Mouse (Mus musculus): ENCODE measurements around the gene Cfap73. TPM values are rescaled to one million over a fixed set of nuclear protein-coding genes. Genes with fewer than 3 reads are reported as not detected.

Gene Cfap73
- polyA plus RNA-seq, 1 experiment from 2014 or later: 1.0 TPM

DNA sequence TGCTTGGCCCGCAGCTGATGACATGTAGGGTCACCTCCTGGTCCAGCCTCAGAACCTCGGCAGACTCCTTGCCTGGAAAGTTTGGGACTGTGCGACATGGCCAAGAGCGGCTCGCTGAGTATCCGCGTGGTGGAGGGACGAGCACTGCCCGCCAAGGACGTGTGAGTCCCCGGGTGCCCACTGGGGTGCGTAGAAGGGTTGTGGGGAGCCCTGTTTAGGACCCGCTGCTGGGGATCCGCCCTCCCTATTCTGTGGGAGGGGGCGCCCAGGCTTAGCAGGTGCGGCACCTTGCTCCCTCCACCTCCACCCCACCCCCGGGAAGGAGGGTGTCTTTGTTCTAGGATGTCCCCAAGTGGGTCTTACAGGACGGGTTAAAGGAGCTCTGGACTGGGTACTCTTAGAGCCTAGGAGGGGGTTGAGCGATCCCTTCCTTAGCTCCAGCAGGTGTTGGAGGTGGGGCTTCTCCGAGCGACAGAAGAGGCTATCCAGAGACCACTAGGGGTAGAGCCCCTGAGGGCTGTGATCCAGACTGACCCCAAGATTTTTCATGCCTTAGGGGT lies 15.4 kb upstream of the Cfap73 start:
- ATAC-seq (ENCODE audit: low read depth) (peak; percentile 26; the same call in 1 of the 2 replicates), DNase-seq (ENCODE audit: low spot score) (no peak)
- peak overlapping the region; percentile 25 for H3K4me3 ChIP-seq (ENCODE audit: low read depth, low read length)

DNA sequence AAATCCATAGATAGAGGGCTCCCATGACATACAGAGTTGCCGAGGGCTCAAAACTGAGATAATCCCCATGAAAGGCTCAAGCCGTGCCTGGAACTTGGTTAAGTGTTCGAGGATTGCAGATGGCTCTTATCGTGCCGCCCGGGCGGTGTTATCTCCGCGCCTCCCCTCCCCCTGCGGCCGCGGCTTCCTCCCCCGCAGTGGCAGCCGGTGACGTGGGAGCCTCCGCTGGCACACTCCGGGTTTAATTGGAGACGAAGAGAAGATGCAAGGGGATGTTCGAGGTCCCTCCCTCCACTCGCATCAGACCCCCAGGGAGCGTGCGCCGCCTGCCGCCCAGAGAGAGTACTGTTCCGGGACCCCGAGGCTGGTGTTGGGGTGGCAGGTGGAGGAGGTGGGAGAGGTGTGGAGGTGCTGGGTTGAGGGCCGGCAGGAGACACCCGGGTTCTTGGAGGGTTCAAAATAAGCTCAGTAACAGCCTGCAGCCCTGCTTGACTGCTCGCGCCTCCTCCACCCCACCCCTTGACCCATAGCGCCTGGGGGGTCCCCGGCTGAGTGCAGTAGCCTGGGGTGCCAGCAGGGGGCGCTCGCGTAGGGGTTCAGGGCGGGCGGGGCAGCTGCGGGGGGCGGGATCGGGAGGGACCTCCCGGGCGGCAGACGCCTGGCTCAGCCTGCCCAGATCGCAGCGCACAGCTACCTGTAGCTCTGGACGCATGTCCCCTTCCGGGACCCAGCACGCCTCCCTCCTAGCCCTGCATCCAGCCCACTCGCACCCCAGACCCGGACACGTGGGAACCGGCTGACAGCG lies 14.7 kb upstream of the Cfap73 start, which contains the start of gene Rasal1:
Gene Rasal1, plus strand, starts transcription at position 244 of the 805 bp plus-strand sequence.
- H3K9ac ChIP-seq (ENCODE audit: low read depth, low read length): peak within 1 kb of the TSS; percentile 30; the same call in 1 of the 2 replicates
- under 1% methylated on average over 38 of the region's 53 CpGs for WGBS
- peak within 1 kb of the TSS; percentile 25 for H3K4me3 ChIP-seq (ENCODE audit: low read depth, low read length)
- H3K27me3 ChIP-seq (replicated peaks; ENCODE audit: control insufficient read depth, insufficient read depth, low read length): peaks cover 49% of the 10 kb centered on the region
- DNase-seq (ENCODE audit: low spot score): no peak
- no peaks in the 10 kb centered on the region for H3K4me1 ChIP-seq (ENCODE audit: control insufficient read depth, insufficient read depth, low read length)
- peak; percentile 62; the same call in 1 of the 2 replicates for ATAC-seq (ENCODE audit: low read depth)
- H3K36me3 ChIP-seq (ENCODE audit: control insufficient read depth, insufficient read depth, low read length): no peaks in the 10 kb centered on the region
- peak within 1 kb of the TSS; percentile 50 for H3K4me2 ChIP-seq (ENCODE audit: low read depth, low read length)
- no peaks in the 10 kb centered on the region for H3K9me3 ChIP-seq (ENCODE audit: control insufficient read depth, low read length)
- no peak within 1 kb of the TSS for H3K27ac ChIP-seq (replicated peaks; ENCODE audit: low read depth, low read length)

More for the DNA sequence above, 15.4 kb upstream of the Cfap73 start:
- Histone ChIP-seq H3K27me3 (replicated peaks; ENCODE audit: control insufficient read depth, insufficient read depth, low read length) (peaks cover 49% of the 10 kb centered on the region), H3K27ac (replicated peaks; ENCODE audit: low read depth, low read length) (no peak overlapping the region), H3K9me3 (ENCODE audit: control insufficient read depth, low read length) (no peaks in the 10 kb centered on the region), H3K4me2 (ENCODE audit: low read depth, low read length) (peak overlapping the region; percentile 50), H3K9ac (ENCODE audit: low read depth, low read length) (no peak overlapping the region), H3K36me3 (ENCODE audit: control insufficient read depth, insufficient read depth, low read length) (no peaks in the 10 kb centered on the region), H3K4me1 (ENCODE audit: control insufficient read depth, insufficient read depth, low read length) (no peaks in the 10 kb centered on the region)
- 2% methylated on average over 14 of the region's 21 CpGs for WGBS

DNA sequence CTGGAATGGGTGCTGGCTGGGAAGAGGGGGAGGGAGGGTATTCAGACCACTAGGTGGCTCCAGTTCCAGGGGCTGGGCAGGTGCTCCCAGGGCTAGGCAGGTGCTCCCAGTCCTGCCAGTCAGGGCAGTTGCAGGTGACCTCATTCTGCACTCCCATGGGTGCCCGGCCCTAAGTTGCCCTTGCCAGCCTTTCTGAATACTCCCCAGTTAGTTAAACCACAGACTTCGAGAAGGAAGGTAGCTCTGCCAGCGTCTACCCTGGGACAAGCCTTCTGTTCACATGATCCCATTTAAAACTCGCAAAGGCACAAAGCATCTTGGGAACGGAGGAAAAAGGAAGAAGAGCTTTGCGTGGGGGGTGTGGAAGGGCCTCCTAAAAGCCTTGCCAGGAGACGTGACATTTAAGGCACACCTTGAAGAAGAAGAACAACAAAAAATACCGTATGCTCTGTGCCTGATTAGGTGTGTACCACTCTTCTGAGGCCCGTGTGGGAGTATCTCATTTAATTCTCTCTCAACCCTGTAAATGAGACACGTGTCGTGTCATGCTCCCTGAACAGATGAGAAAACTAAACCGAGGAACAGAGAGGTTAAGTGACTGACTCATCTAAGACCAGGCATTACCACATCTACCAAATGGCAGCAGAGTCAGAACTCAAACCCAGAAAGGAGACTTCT lies 13.9 kb upstream of the Cfap73 start:
- Histone ChIP-seq H3K4me2 (ENCODE audit: low read depth, low read length) (no peak overlapping the region), H3K36me3 (ENCODE audit: control insufficient read depth, insufficient read depth, low read length) (no peaks in the 10 kb centered on the region), H3K27ac (replicated peaks; ENCODE audit: low read depth, low read length) (no peak overlapping the region), H3K4me3 (ENCODE audit: low read depth, low read length) (no peak overlapping the region), H3K27me3 (replicated peaks; ENCODE audit: control insufficient read depth, insufficient read depth, low read length) (peaks cover 49% of the 10 kb centered on the region), H3K9ac (ENCODE audit: low read depth, low read length) (no peak overlapping the region), H3K9me3 (ENCODE audit: control insufficient read depth, low read length) (no peaks in the 10 kb centered on the region), H3K4me1 (ENCODE audit: control insufficient read depth, insufficient read depth, low read length) (no peaks in the 10 kb centered on the region)
- ATAC-seq (ENCODE audit: low read depth): no peak
- DNase-seq (ENCODE audit: low spot score): no peak
- 39% methylated on average over 12 of the region's 12 CpGs for WGBS

DNA sequence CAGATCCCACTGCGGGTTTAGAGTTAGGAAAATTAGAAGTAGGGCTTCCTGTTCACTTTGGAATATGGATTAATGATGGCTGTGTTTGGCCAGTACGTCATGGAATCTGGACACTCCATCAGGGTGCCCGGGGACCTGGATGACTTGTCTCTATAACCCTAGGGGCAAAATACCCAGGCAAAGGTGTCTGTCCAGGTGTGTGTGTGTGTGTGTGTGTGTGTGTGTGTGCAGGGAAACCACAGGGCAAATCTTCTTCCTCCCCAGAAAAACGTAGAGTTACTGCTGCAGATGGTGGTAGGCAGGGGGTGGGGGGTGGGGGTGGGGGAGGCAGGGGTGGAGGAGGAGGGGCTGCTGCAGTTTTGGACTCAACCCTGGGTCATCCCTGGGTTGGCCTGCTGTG lies 13.3 kb upstream of the Cfap73 start:
- no peak for ATAC-seq (ENCODE audit: low read depth)
- 68% methylated on average over 4 of the region's 4 CpGs for WGBS
- no peaks in the 10 kb centered on the region for H3K36me3 ChIP-seq (ENCODE audit: control insufficient read depth, insufficient read depth, low read length)
- no peak for DNase-seq (ENCODE audit: low spot score)
- no peak overlapping the region for H3K4me2 ChIP-seq (ENCODE audit: low read depth, low read length)
- no peaks in the 10 kb centered on the region for H3K4me1 ChIP-seq (ENCODE audit: control insufficient read depth, insufficient read depth, low read length)
- H3K4me3 ChIP-seq (ENCODE audit: low read depth, low read length): no peak overlapping the region
- no peak overlapping the region for H3K27ac ChIP-seq (replicated peaks; ENCODE audit: low read depth, low read length)
- no peaks in the 10 kb centered on the region for H3K9me3 ChIP-seq (ENCODE audit: control insufficient read depth, low read length)
- H3K27me3 ChIP-seq (replicated peaks; ENCODE audit: control insufficient read depth, insufficient read depth, low read length): peaks cover 49% of the 10 kb centered on the region
- H3K9ac ChIP-seq (ENCODE audit: low read depth, low read length): no peak overlapping the region

DNA sequence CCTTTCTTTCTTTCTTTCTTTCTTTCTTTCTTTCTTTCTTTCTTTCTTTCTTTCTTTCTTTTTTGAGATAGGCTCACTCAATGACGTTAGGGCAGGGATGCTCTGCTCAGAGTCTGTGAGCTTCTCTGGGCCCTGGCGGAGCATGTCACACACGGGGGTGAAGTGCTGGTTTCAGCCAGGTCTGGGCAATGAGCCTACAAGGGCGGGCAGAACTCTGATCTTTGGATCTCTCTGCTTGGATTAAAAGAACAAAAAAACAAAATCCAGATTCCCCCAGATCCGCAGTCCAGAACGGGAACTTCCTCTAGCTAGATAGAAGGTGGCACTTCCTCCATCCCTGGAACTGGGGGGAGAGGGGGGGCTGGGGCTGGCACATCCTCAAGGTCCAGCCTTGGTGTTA lies 11.8 kb upstream of the Cfap73 start:
- H3K4me1 ChIP-seq (ENCODE audit: control insufficient read depth, insufficient read depth, low read length): no peaks in the 10 kb centered on the region
- 57% methylated on average over 6 of the region's 6 CpGs for WGBS
- peaks cover 41% of the 10 kb centered on the region for H3K27me3 ChIP-seq (replicated peaks; ENCODE audit: control insufficient read depth, insufficient read depth, low read length)
- no peak overlapping the region for H3K9ac ChIP-seq (ENCODE audit: low read depth, low read length)
- H3K4me2 ChIP-seq (ENCODE audit: low read depth, low read length): no peak overlapping the region
- H3K9me3 ChIP-seq (ENCODE audit: control insufficient read depth, low read length): no peaks in the 10 kb centered on the region
- DNase-seq (ENCODE audit: low spot score) (no peak), ATAC-seq (ENCODE audit: low read depth) (no peak)
- no peak overlapping the region for H3K27ac ChIP-seq (replicated peaks; ENCODE audit: low read depth, low read length)
- no peak overlapping the region for H3K4me3 ChIP-seq (ENCODE audit: low read depth, low read length)
- no peaks in the 10 kb centered on the region for H3K36me3 ChIP-seq (ENCODE audit: control insufficient read depth, insufficient read depth, low read length)

- Histone ChIP-seq H3K27me3 (replicated peaks; ENCODE audit: control insufficient read depth, insufficient read depth, low read length) (peaks cover 25% of the 10 kb centered on the region), H3K4me1 (ENCODE audit: control insufficient read depth, insufficient read depth, low read length) (no peaks in the 10 kb centered on the region), H3K27ac (replicated peaks; ENCODE audit: low read depth, low read length) (no peak overlapping the region), H3K4me2 (ENCODE audit: low read depth, low read length) (no peak overlapping the region), H3K36me3 (ENCODE audit: control insufficient read depth, insufficient read depth, low read length) (no peaks in the 10 kb centered on the region), H3K9me3 (ENCODE audit: control insufficient read depth, low read length) (no peaks in the 10 kb centered on the region), H3K9ac (ENCODE audit: low read depth, low read length) (no peak overlapping the region), H3K4me3 (ENCODE audit: low read depth, low read length) (no peak overlapping the region)
- ATAC-seq (ENCODE audit: low read depth): no peak
- WGBS: 83% methylated on average over 3 of the region's 3 CpGs
- DNase-seq (ENCODE audit: low spot score): no peak
Measured at GRCm38 (mm10) chr5:120644227-120644626, 10.2 kb upstream of the Cfap73 start.

- Histone ChIP-seq H3K4me2 (ENCODE audit: low read depth, low read length) (no peak overlapping the region), H3K4me1 (ENCODE audit: control insufficient read depth, insufficient read depth, low read length) (no peaks in the 10 kb centered on the region), H3K36me3 (ENCODE audit: control insufficient read depth, insufficient read depth, low read length) (no peaks in the 10 kb centered on the region), H3K9ac (ENCODE audit: low read depth, low read length) (no peak overlapping the region), H3K4me3 (ENCODE audit: low read depth, low read length) (no peak overlapping the region), H3K27ac (replicated peaks; ENCODE audit: low read depth, low read length) (no peak overlapping the region), H3K27me3 (replicated peaks; ENCODE audit: control insufficient read depth, insufficient read depth, low read length) (peaks cover 18% of the 10 kb centered on the region), H3K9me3 (ENCODE audit: control insufficient read depth, low read length) (no peaks in the 10 kb centered on the region)
- no peak for ATAC-seq (ENCODE audit: low read depth)
- DNase-seq (ENCODE audit: low spot score): no peak
- 69% methylated on average over 14 of the region's 14 CpGs for WGBS
Measured at GRCm38 (mm10) chr5:120643365-120644085, 9.5 kb upstream of the Cfap73 start.

DNA sequence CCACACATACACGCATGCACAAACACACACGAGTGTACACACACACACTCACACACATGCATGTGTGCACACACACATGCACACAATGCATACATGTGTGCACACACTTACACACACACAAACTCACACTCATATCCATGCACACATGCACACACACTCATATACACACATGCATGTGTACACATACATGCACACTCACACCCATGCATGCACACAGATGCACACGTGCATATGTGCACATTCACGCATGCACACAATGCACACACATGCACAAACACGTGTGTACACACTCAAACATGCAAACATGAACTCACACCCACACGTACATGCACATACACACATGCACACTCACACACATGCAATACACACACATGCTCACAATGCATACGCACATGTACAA lies 6.1 kb upstream of the Cfap73 start:
- 86% methylated on average over 7 of the region's 7 CpGs for WGBS
- Histone ChIP-seq H3K36me3 (ENCODE audit: control insufficient read depth, insufficient read depth, low read length) (no peaks in the 10 kb centered on the region), H3K4me2 (ENCODE audit: low read depth, low read length) (no peak overlapping the region), H3K27me3 (replicated peaks; ENCODE audit: control insufficient read depth, insufficient read depth, low read length) (no peaks in the 10 kb centered on the region), H3K27ac (replicated peaks; ENCODE audit: low read depth, low read length) (no peak overlapping the region), H3K9ac (ENCODE audit: low read depth, low read length) (no peak overlapping the region), H3K4me1 (ENCODE audit: control insufficient read depth, insufficient read depth, low read length) (no peaks in the 10 kb centered on the region), H3K9me3 (ENCODE audit: control insufficient read depth, low read length) (no peaks in the 10 kb centered on the region), H3K4me3 (ENCODE audit: low read depth, low read length) (no peak overlapping the region)
- ATAC-seq (ENCODE audit: low read depth) (no peak), DNase-seq (ENCODE audit: low spot score) (no peak)
